Mouse (Mus musculus): ENCODE data around the gene Pparg.
A peak's percentile ranks its signal among the peaks of the same experiment; 100 is the strongest.

Pparg gene

GRCm38 (mm10) chr6:115361606-115362462, 1.1 kb downstream of the Pparg start:
- DNase-seq (ENCODE audit: low spot score in 2 of 2) = peak; percentile 17 to 41

- DNase-seq (ENCODE audit: low spot score in 2 of 2) = no peak
These were observed 6.3 kb downstream of the Pparg start for GRCm38 (mm10) chr6:115366869-115367610.

- no peak for DNase-seq (ENCODE audit: low spot score in 2 of 2)
These were observed 14.4 kb downstream of the Pparg start for GRCm38 (mm10) chr6:115374871-115375852.

- no peak for DNase-seq (ENCODE audit: low spot score in 2 of 2)
These were observed 19.8 kb downstream of the Pparg start for GRCm38 (mm10) chr6:115380596-115380995.

- DNase-seq (ENCODE audit: low spot score in 2 of 2) = no peak
These were observed 22.0 kb downstream of the Pparg start for GRCm38 (mm10) chr6:115382712-115383111.

- DNase-seq (ENCODE audit: low spot score in 2 of 2) = no peak
These were observed 29.3 kb downstream of the Pparg start for GRCm38 (mm10) chr6:115389945-115390540.

- no peak for DNase-seq (ENCODE audit: low spot score in 2 of 2)
These were observed 36.2 kb downstream of the Pparg start for GRCm38 (mm10) chr6:115396911-115397310.

- DNase-seq (ENCODE audit: low spot score in 2 of 2) = no peak
These were observed 43.6 kb downstream of the Pparg start for GRCm38 (mm10) chr6:115404354-115404753.

GRCm38 (mm10) chr6:115411477-115411876, 50.7 kb downstream of the Pparg start:
- no peak for DNase-seq (ENCODE audit: low spot score in 2 of 2)

GRCm38 (mm10) chr6:115418171-115418570, 57.4 kb downstream of the Pparg start:
- DNase-seq (ENCODE audit: low spot score in 2 of 2) = no peak

GRCm38 (mm10) chr6:115418964-115419363, 58.2 kb downstream of the Pparg start:
- DNase-seq (ENCODE audit: low spot score in 2 of 2) = no peak

GRCm38 (mm10) chr6:115420963-115421362, 60.2 kb downstream of the Pparg start:
- no peak for DNase-seq (ENCODE audit: low spot score in 2 of 2)

- DNase-seq (ENCODE audit: low spot score in 2 of 2) = no peak
These were observed 60.9 kb downstream of the Pparg start for GRCm38 (mm10) chr6:115421665-115422064.

- no peak for DNase-seq (ENCODE audit: low spot score in 2 of 2)
These were observed 63.7 kb downstream of the Pparg start for GRCm38 (mm10) chr6:115424433-115424832.

GRCm38 (mm10) chr6:115432726-115433125, 72.0 kb downstream of the Pparg start:
- DNase-seq (ENCODE audit: low spot score in 2 of 2) = no peak

- DNase-seq (ENCODE audit: low spot score in 2 of 2) = no peak
These were observed 73.3 kb downstream of the Pparg start for GRCm38 (mm10) chr6:115434054-115434453.

GRCm38 (mm10) chr6:115434816-115435215, 74.1 kb downstream of the Pparg start:
- DNase-seq (ENCODE audit: low spot score in 2 of 2) = no peak

GRCm38 (mm10) chr6:115440231-115441006, 79.7 kb downstream of the Pparg start:
- no peak for DNase-seq (ENCODE audit: low spot score in 2 of 2)

GRCm38 (mm10) chr6:115452501-115452900, 91.8 kb downstream of the Pparg start:
- no peak for DNase-seq (ENCODE audit: low spot score in 2 of 2)

GRCm38 (mm10) chr6:115462743-115463337, 102.1 kb downstream of the Pparg start:
- DNase-seq (ENCODE audit: low spot score in 2 of 2) = no peak

Data from right cerebral cortex, adult 2 months (tissue).